Mouse (Mus musculus): ENCODE data around the gene Thbs4.
"Not testable (repeated sequence)": the region's sequence is repeated elsewhere in the genome, so short reads cannot be mapped to it uniquely, and the experiment has no call there.

Thbs4 gene

GRCm38 (mm10) chr13:92794462-92795214, at the start of gene Thbs4:
Gene Thbs4 (minus strand): TSS chr13:92794818.
- no peak for DNase-seq (ENCODE audit: low spot score in 2 of 2)

GRCm38 (mm10) chr13:92833162-92833561, 38.5 kb upstream of the Thbs4 start:
- DNase-seq (ENCODE audit: low spot score in 2 of 2) = no peak

DNA sequence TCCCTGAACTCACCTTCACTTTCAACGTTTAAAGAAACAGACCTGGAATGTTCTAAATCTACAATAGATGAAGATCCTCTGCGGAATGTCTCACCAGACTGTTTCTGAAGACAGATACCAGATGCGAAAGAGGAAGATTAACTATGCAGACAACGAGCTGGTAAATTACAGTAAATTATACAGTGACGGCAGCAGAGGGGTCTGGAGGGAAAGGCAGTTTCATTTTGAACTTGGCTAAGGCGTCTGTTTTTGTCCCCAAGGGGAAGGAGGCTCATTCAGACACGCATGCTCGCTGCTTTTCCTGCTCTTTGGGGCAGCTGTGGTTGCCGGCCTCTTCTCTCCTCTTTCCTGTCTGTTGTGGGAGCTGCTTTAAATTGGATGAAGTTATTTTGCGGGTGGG, 34.2 kb upstream of the Thbs4 start:
- no peak for DNase-seq (ENCODE audit: low spot score in 2 of 2)

DNA sequence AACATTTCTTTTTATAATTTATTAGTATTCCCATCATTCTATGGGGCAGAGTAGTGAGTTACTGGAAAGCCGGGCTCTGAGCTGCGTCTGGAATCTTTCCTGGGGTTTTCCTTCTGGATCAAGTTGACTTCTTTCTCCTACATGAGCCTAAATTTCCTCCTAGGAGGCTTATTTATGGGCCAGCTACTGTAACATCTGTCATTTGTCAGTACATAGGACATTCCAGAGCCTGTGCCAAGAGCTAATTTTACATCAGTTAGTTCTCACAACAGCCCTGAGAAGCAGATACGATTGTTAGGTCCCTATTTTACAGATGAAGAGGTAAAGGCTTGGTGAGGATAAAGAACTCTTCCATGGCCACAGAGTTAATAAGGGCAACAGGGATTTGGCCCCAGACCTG, 22.7 kb upstream of the Thbs4 start:
- DNase-seq (ENCODE audit: low spot score in 2 of 2) = no peak

GRCm38 (mm10) chr13:92816329-92816728, 21.7 kb upstream of the Thbs4 start:
- DNase-seq (ENCODE audit: low spot score in 2 of 2) = no peak

- DNase-seq (ENCODE audit: low spot score in 2 of 2) = not testable (repeated sequence)
These were observed 16.0 kb upstream of the Thbs4 start for GRCm38 (mm10) chr13:92810592-92810991.

GRCm38 (mm10) chr13:92807849-92808248, 13.2 kb upstream of the Thbs4 start:
- no peak for DNase-seq (ENCODE audit: low spot score in 2 of 2)

- DNase-seq (ENCODE audit: low spot score in 2 of 2) = no peak
These were observed 12.2 kb upstream of the Thbs4 start for GRCm38 (mm10) chr13:92806785-92807184.

- DNase-seq (ENCODE audit: low spot score in 2 of 2) = no peak
These were observed 4.8 kb upstream of the Thbs4 start for GRCm38 (mm10) chr13:92799306-92799925.

DNA sequence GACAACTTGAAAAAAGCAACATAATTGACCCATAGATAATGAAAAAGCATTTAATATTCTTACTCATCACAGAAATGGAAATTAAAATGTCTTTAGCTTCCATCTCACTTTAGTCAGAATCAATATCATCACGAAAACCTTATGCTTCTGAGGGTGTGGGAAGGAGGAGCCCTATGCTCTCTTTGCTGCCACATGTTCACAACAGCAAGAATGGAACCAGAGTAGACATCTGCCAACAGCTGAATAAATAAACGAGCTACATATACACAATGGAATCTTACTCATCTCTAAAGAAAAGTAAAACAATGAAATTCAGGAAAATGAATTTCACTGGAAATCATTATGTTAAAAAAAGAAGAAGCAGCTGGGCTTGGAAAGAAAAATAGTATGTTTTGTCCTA, 4.2 kb upstream of the Thbs4 start:
- no peak for DNase-seq (ENCODE audit: low spot score in 2 of 2)

DNA sequence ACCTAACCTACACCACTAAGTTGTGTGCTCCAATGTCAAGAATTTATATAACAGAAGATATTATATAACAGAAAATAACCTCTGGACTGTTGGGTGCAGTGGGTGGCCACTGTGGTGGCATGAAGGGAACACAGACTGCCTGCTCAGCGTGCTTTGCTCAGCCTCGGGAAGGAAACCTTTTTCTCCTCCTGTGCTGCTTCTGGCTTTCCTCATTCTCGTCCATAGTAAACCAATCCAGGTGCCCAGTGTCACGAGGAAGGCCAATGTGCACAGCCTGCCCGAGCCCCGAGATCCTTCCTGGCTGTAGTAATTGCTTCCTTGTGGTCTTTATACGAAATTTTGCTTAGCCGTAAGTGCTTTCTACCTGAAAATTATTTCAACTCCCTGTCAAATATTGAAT, 982 bp downstream of the Thbs4 start:
- no peak for DNase-seq (ENCODE audit: low spot score in 2 of 2)

DNA sequence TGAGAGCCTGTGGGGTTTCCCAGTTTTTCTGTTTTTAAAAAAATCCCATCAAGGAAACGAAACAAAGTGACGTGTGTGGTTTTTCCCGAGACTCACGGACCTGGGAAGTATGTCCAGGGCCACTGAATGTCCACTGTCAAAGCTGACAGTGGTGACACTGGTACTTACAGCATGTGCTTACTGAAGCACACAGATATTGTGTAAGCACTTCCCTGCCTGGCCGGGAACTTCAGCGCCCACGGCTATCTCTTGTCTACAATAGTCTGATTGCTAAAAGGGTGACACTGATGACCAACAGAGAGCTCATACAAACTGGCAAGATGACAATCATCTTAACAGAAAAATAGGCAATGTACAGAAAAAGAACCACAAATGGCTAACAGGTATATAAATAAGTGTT, 3.1 kb downstream of the Thbs4 start:
- DNase-seq (ENCODE audit: low spot score in 2 of 2) = no peak

DNA sequence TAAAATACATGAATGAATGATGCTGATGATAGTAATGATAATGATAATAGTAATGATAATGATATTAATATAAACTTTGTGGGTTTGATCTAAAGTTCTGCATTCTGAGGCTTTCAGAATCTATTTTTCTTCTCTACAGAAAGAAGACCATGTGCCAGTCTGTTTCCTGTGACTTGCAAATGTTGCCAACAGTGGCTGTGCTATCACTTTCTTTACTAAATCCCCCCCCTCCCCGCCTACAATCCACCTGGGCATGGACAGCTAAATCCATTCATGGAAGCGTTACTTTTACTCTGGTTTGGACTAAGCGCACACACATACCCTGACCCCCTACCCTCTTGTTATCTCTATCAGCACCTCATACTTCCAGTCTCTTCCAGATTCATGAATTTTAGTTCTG, 10.3 kb downstream of the Thbs4 start:
- no peak for DNase-seq (ENCODE audit: low spot score in 2 of 2)

- DNase-seq (ENCODE audit: low spot score in 2 of 2) = no peak
These were observed 11.1 kb downstream of the Thbs4 start for GRCm38 (mm10) chr13:92783551-92783950.

GRCm38 (mm10) chr13:92780927-92781326, 13.7 kb downstream of the Thbs4 start:
- DNase-seq (ENCODE audit: low spot score in 2 of 2) = no peak

DNA sequence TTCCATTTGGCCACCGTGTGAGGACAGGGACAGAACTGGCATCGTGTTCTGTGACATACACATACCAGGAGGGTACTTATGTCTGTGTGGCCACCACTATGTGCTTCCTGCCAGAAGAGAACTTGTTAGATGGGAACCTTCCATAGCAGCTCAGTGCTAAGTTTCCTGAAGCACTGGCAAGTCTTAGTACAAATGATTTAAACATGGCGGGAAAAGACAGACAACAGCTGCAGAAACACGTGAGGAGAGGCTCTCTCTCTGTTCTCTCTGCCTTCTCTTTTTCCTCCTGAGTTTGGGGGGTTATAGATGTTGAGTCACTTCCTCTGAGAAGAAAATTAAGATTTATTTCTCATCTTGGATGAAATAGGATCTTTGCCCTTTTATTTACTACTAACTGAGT, 14.5 kb downstream of the Thbs4 start:
- DNase-seq (ENCODE audit: low spot score in 2 of 2) = no peak

- no peak for DNase-seq (ENCODE audit: low spot score in 2 of 2)
These were observed 16.0 kb downstream of the Thbs4 start for GRCm38 (mm10) chr13:92778642-92779041.

DNA sequence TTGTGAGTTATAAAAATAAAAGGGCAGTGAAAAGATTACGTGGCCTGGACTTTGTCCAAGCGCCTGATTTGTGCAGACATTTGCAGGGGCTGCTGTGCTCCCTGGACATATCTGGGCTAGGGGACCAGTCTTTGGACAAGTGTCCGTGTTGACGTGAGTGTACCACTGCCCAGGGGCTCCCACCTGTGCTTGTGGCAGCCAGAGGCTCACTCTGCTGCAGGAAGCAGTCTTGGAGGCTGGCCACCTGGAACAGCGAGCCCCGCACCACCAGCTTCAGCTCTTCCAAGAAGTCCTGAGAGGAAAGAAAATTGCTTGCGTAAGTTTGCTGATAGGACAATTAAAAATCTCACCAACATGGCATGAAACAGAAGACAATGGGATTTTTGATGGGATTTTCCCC, 18.7 kb downstream of the Thbs4 start:
- DNase-seq (ENCODE audit: low spot score in 2 of 2) = no peak

DNA sequence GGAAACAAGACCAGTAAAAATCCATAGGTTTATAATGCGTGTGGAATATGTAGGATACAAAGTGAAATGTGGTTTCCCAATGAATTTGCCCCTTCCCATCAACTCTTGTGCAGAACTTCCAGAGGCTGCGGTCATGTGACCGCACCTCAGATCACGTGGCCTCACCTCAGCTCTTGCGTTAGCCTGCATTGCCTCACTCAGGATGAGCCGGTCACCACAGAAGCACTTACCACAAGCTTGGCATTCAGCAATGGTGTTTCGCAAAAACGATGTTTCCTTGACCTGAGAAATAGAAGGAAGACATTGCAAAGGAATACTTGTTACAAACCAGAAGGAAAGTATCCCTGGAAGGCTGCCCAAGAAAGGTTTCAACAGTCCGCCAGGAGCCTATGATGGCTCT, 19.7 kb downstream of the Thbs4 start:
- DNase-seq (ENCODE audit: low spot score in 2 of 2) = no peak

DNA sequence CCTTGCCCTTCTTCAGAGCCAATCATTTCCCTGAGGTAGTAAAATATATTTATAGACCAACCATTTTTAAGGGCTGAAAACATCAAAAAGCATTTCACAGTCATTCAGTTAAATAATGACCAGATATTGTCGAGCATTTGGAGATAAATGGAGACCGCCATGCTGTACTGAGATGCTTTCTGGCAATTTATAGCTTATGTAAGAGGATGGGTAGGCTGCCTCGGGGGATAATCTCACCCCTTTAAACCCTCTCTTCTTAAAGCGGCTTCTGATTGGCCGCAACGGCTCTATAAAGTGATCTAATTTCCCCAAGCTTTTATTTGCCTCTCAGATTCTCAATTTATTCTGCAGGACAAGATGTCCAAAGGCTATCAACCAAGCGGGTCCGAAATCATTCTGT, 22.1 kb downstream of the Thbs4 start:
- no peak for DNase-seq (ENCODE audit: low spot score in 2 of 2)

GRCm38 (mm10) chr13:92771566-92771965, 23.1 kb downstream of the Thbs4 start:
- no peak for DNase-seq (ENCODE audit: low spot score in 2 of 2)

DNA sequence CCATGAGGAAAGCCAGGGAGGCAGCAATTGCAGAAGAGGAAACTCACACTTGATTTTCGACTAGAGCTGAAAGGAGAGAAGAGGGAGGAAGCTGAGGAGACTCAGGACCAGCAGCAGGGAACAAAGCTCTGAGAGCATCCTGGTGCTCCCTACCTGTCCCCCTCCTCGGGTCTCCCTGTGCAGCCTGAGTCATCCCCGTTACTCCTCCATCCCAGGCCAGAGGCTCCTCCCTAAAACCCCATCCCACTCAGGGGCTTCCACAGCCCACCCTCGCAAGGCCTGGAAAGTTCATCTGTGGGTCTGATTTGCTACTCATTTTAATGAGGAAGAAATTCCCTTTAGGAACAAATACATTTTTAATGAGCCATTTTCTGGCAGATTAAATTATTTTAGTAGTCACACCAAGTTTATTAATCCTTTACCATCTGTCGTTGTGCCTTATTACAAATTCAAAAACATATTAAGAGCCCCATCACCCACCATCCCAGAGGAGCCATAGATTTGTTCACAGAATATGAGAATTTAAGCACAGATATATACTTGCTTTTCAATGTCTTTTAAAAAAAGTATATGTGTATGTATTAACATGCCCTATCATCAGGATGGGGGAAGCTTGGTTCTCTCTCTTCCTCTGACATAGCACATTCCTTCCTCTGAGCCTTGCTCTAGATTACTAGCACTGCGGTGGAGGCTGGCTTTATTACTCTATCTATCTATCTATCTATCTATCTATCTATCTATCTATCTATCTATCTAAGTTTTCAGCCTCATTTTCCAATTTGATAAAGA, 29.0 kb downstream of the Thbs4 start:
- DNase-seq (ENCODE audit: low spot score in 2 of 2) = no peak

GRCm38 (mm10) chr13:92762322-92762721, 32.3 kb downstream of the Thbs4 start:
- no peak for DNase-seq (ENCODE audit: low spot score in 2 of 2)
